Mouse (Mus musculus) heart, adult 2 months (tissue): Measurements from ENCODE around the gene Gm20388.

Experiments
- CTCF ChIP-seq: fragments of 200-600 bp; IDR thresholded peaks from 2 replicates; pipeline ENCODE4 v1.8.1; 2022; ENCODE audit warnings: antibody characterized with exemption, mild to moderate bottlenecking, moderate library complexity
- POLR2A ChIP-seq: fragments of 200-500 bp; IDR thresholded peaks from 2 replicates; pipeline ENCODE4 v1.6.1; 2011; ENCODE audit warnings: mild to moderate bottlenecking, low read depth, low read length, control low read depth; ENCODE audit not compliant: insufficient read depth

- TF ChIP-seq CTCF: no peak
- no peak for TF ChIP-seq POLR2A
Measured at GRCm38 (mm10) chr8:124270904-124271303, 4360.3 kb downstream of the Gm20388 start.
